Comparison of ENCODE assay signal across 13 mouse cellular contexts in genomic region chr6:38877674-38878073, GRCm38 (mm10).
"Had no signal": no experiment of that assay in that cellular context is flagged by ENCODE, and none has a peak within 500 bp of the region (broad histone marks: within the 10 kb centered on the region; RNA-seq: fewer than 3 reads in every experiment).

No protein-coding gene starts in this region.

- H3K27ac ChIP-seq: left cerebral cortex, adult 2 months had no signal

- DNase-seq: kidney, adult 11 months; kidney, adult 8-10 months; kidney, postnatal 10 days; kidney, postnatal 36 days; layer of hippocampus, postnatal 36 days; lung, adult 2 months; lung, postnatal 14 days; lung, postnatal 4 days; midbrain, embryonic 14.5 days; thymus, adult 18-20 months; thymus, postnatal 36 days had no signal

- H3K9me3 ChIP-seq: kidney, embryonic 15.5 days had no signal

- H3K36me3 ChIP-seq: kidney, embryonic 15.5 days had no signal
